Mouse (Mus musculus) monocyte, adult 5-6 weeks (primary cell): Measurements from ENCODE around the gene Fmo6. TPM values are rescaled to one million over a fixed set of nuclear protein-coding genes. Genes with fewer than 3 reads are reported as not detected.

Experiments used
- ATAC-seq: fragments of 153-309, 156-312 bp; replicated peaks from 2 replicates; pipeline ENCODE4 v1.8.0; 2017; ENCODE audit warnings: mild to moderate bottlenecking; ENCODE audit not compliant: low TSS enrichment, insufficient number of reproducible peaks, severe bottlenecking, poor library complexity, low FRiP score
- total RNA-seq: library from RNA; stranded (forward); fragments of 200-1000, 200-491, 200-594 nt; gene quantifications from 3 replicates; pipeline ENCODE4 v1.2.3, GENCODE M21; 2017

Fmo6 gene
- total RNA-seq, 1 experiment from 2014 or later = not detected

GRCm38 (mm10) chr1:162925121-162925520, 12.2 kb downstream of the Fmo6 start:
- no peak for ATAC-seq

- no peak for ATAC-seq
Observed at GRCm38 (mm10) chr1:162916661-162917060, 20.7 kb downstream of the Fmo6 start.

GRCm38 (mm10) chr1:162914932-162915556, 22.3 kb downstream of the Fmo6 start:
- no peak for ATAC-seq

GRCm38 (mm10) chr1:162912085-162912484, 25.2 kb downstream of the Fmo6 start:
- no peak for ATAC-seq

GRCm38 (mm10) chr1:162901879-162902278, 35.4 kb downstream of the Fmo6 start:
- no peak for ATAC-seq

DNA sequence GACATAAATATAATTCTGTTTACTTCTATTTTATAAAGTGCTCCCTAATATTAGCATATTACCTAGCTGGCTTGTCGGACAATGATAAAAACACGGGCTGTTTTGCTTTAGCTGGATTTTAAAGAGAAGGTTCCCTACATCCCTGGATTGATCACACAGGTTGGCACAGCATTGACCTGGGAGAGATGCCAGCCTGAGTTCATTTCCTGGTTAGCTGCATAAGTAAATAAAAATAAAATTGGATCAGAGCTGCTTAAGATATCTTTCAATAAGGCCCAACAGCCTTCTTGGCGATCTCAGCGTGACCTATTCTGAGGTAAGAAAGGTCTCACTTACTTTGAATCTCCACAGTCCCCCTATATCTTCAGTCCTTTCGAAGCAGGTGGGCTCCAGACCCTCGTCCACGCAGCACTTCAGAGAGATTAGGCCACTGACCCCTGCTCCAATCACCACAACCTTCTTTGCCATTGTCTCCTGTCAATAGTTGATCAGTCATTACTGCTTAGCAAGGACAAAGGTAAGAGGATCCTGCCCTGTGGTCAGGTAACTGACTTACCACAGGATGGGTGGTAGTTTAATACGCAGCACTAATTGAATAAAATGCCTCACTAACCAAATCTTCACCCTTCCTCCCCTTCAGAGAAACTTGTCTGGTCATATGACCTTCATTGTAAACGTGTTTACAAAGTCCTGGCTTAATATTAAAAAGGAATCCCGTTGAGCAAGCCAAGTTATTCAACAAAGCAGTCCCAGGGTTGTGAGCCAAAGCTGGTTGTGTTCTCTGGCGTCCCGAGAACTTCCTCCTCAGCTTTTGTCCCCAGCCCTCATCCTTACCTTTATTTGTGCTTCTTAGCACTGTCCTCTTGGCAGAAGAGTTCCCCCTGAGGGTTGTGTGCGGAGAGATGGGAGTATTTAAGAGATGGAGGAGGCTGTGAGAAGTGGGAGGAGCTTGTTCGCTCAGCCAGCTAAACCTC, 39.2 kb downstream of the Fmo6 start, which contains the start of gene Fmo2:
Gene Fmo2 (minus strand): TSS at position 889 of the 974 bp plus-strand sequence.
- no peak for ATAC-seq

GRCm38 (mm10) chr1:162895900-162896299, 41.4 kb downstream of the Fmo6 start:
- no peak for ATAC-seq

DNA sequence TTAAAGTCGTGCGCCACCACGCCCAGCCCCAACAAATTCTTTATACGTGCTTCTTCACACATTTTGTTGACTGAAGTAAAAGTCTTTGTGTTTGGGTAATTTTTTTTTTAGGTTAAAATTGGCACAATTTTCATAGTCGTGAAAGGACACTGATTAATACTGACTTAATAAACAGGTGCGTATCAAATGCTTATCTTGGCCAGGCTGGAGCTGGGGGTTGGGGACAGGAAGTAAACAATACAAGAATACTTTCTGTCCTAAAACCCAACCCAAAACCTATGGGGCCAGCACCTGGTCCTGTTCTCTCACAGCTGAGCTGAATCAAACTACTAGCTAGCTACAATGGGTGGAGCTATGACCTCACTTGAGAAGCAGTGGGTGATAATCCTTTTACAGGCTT, 44.3 kb downstream of the Fmo6 start:
- ATAC-seq = no peak

DNA sequence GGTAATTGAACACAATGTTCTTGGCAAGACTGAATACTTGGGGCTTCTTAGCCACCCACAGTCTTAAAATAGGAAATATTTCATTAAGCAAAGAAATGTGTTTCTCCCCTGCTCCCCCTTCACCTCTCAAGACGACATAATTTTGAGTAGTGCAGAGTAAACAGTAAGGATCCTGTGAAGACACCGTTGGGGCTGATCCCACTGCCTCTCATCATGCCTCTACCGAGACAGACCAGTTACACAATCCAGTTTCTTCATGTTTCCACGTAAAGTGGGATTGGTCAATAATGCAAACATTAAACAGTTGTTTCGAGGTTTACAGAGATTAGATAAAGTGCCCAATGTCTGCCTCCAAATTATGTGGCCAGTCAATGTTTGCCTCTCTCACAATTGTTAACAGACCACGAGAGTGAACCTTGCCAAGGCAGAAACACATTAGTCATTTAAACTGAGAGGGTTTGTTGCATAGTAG, 45.3 kb downstream of the Fmo6 start:
- no peak for ATAC-seq

DNA sequence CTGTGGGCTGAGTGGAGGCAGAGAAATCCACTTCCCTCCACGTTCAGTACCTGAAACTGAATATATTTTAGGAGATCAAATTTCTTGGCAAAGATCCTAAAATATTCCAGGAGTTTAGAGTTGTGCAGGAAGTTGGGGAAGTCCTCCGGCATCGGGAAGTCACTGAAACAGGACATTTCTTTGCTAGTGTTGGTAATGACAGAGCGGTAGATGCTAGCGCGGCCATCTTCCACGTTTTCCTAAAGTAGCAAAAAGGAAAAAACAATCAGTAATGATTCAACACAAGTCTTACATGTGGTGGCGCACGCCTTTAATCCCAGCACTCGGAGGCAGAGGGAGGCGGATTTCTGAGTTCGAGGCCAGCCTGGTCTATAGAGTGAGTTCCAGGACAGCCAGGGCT, 48.7 kb downstream of the Fmo6 start:
- no peak for ATAC-seq

DNA sequence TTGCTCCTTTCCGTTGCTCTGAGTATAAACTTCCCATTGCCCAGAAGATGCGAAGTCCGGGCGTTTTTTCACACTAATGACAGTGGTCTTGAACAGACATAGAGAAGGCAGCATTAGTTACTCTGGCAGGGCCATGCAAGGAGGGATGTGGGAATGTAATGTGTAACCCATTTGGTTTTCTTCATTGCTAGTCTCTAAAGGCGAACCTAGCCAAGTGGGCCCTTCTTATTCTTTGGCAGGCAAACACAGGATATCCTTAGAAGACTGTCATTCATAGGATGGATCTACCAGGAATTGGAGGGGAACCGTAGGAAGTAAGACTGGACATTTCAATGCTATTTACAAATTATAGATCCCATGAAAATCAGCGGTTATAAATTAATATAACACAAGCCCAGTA, 49.7 kb downstream of the Fmo6 start:
- no peak for ATAC-seq

DNA sequence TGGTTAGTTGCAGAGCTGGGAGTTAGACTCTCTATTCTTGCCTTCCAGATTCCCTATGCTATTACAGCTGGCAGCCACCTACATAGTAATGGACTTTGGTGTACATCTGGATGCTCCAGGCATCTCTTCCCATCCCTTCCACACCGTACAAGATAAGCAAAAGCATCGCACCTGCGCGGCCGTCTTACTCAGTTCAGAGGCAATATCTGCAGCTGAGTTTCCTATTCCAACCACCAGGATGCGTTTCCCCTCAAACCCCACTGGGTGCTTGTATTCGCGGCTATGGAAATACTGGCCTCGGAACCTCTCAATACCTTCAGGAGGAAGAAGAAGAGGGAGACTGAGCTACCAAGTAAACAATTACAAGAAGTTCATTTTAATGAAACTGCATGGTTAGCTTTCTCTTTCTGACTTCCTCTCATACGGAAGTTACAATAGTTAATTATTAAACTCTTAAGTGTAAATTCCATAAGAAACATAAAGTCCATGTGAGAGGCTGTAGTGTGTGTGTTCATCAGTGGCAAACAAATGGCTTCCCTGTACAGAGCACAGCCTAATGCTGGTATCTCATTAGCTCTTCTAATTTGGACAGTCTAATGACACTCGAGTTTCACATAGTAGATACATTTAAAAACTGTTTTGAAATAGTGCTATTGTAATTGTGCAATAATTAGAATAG, 51.0 kb downstream of the Fmo6 start:
- ATAC-seq = no peak

- no peak for ATAC-seq
Observed at GRCm38 (mm10) chr1:162882681-162883080, 54.6 kb downstream of the Fmo6 start.

- no peak for ATAC-seq
Observed at GRCm38 (mm10) chr1:162879595-162880369, 57.5 kb downstream of the Fmo6 start.

DNA sequence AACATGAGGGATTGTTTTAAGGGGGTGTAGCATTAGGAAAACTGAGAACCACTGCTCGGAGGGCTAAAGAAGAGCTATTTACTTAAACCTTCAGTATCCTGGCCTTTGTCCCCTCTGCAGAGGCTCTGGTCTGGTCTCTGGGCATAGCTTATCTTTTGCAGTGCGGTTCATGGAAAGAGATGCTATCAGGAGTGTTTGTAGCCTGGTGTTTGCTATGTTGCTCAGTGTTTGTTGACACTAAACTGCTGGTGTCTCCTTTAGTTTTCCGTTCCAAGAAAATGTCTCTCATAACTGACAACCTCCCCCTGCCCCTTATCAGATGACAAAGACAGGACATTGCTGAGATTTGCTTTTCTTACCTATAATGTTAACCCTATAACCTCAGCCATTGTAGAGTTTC, 62.2 kb downstream of the Fmo6 start:
- ATAC-seq = no peak

DNA sequence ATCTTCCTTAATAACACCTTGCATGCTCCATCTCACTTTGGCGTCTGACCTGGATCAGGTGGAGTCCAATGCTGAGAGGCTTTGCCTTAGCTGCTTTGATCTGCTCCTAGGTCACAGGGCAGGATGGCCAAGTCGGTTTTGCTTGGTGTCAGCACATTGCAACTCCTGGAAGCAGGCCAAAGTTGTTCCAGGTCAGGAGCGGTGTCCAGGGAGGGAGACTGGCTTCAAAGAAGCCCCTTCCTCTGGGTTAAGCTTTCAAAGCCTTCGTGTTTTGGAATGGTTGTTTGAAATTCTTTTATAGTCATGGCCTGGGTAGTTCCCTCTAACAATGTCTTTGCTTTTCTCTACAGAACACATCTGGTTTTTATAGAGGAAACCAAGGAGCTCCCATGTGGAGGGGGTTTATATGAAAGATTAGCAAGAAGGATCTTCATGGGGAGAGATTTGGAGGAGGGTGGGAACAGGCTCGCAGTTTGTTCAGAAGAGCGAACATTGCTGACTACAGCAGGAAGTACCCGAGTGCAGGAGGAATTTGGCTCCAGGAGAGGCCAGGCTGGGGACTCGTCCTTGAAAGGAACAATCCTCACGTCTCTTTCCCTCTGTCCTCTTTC, 65.5 kb downstream of the Fmo6 start:
- no peak for ATAC-seq

DNA sequence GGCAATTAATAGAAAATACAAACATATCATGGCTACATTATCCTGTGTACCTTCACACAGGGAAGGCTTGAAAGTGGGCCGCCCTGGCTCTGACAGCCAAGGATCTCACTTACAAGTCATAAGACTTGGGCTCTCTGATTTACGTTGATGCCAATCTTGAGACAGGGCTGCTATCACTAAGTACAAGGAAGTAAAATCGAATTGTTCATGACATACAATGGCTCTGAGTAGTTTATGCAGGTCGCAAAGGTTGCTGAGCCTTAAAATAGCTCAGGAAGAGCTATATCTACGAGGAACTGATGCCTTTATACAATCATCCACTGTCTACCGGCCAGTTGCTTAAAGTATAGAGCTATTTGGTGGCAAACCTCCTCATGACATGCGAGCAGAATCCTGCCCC, 66.3 kb downstream of the Fmo6 start:
- ATAC-seq = no peak

GRCm38 (mm10) chr1:162867396-162867795, 69.9 kb downstream of the Fmo6 start:
- no peak for ATAC-seq
